Mouse (Mus musculus) kidney, postnatal 25 days (tissue): Measurements from ENCODE around the gene Kcnj11.

ENCODE experiments used
- DNase-seq, 2 experiments: peaks; one replicate each; pipeline ENCODE4 v3.0.0; 2021; ENCODE audit warnings: mixed read lengths in 2 of 2

Gene Kcnj11

GRCm38 (mm10) chr7:46044106-46044505, 56.5 kb downstream of the Kcnj11 start:
- no peak for DNase-seq
